Mouse (Mus musculus): Measurements from ENCODE around the gene Lrp8.

Lrp8 gene

GRCm38 (mm10) chr4:107808655-107809054, 6.6 kb downstream of the Lrp8 start:
- in situ Hi-C loops (cut with MseI, MboI): no loop called here

GRCm38 (mm10) chr4:107811006-107811405, 8.9 kb downstream of the Lrp8 start:
- in situ Hi-C loops (cut with MseI, MboI): no loop called here

- in situ Hi-C loops (cut with MseI, MboI): no loop called here
These were observed 9.8 kb downstream of the Lrp8 start for GRCm38 (mm10) chr4:107811716-107812330.

GRCm38 (mm10) chr4:107812336-107812735, 10.3 kb downstream of the Lrp8 start:
- in situ Hi-C loops (cut with MseI, MboI): no loop called here

GRCm38 (mm10) chr4:107816459-107816858, 14.4 kb downstream of the Lrp8 start:
- in situ Hi-C loops (cut with MseI, MboI): no loop called here

- in situ Hi-C loops (cut with MseI, MboI): no loop called here
These were observed 15.4 kb downstream of the Lrp8 start for GRCm38 (mm10) chr4:107817463-107817862.

- in situ Hi-C loops (cut with MseI, MboI): no loop called here
These were observed 18.1 kb downstream of the Lrp8 start for GRCm38 (mm10) chr4:107819990-107820719.

DNA sequence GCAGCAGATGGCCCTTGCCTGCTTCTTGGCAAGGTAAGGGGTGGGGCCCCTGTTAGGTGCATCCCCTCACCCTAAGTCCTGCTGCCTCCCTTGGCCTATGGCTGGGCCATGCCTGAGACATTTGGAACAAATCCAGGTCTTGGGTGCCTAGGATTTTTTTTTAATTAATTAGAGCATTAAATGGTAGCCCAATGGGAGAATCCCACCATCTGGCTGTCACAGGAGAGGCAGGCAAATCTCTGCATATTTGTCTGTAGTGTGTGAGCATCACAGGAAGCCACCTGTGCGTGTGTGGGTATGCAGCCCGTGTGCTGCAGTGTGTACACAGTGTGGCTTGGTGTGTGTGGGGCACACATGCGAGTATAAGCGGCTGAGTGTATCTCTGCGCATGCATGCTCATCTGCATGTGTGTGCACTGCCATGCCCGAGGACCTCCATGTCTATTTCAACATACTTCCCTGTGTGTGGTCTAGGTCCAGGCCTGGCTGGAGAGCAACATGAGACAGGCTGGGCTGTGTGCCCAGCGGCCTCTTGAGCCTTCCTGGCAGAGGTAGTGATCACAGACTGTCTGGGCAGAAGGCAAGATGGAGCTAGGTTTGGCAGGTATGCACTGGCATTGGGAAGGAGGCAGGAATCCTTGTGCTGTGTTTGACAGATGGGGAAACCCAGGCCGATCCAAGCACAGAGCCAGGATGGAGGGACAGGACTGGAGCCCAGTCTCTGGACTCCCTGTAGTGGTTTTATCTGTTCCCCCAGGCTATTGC, 19.0 kb downstream of the Lrp8 start:
- in situ Hi-C loops (cut with MseI, MboI): no loop called here

DNA sequence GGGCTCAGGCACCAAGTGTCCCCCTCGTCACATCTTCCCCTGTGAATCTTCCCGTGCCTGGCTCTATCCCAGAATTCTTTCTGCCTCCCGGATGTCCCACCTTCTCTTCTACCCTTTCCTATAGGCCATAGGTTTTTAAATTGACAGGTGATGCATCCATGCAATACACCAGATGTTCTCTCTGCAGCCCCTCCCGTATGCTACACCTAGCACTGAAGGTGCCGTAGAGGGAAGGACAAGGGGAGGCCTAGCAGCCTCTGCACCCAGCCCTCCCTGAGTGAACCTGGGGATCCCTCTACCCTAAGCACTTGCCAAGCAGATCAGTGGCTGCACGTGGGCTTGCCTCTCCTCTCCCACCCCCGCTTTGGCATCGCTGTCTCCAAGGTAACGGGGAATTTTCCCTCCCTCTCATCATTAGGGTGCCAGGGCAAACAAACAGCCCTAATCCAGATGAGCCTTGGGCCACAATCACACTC, 20.9 kb downstream of the Lrp8 start:
- in situ Hi-C loops (cut with MseI, MboI): no loop called here

GRCm38 (mm10) chr4:107823511-107823910, 21.4 kb downstream of the Lrp8 start:
- in situ Hi-C loops (cut with MseI, MboI): no loop called here

DNA sequence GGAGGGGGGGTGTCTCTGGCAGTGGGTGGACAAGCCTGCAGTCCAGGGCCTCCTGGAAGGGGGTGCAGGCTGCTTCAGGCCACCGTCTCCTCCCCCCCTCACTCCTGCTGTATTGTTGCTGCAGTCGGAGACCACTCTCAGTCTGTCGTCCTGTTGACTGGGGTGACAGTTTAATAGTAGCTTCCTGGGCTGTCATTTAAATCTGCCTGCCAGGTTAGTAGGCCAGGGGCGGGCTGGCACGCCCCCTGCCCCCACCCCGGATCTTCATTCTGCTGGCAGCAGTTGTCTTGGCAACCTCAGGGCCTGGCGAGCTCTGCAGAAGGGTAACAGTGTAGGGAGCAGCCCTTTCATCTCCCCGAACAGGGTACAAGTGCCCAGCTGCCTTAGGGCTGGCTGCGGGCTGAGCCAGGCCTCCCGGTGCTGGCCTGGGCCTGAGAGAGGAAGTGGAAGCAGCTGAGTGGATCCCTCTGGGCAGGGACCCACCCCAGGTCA, 26.7 kb downstream of the Lrp8 start:
- in situ Hi-C loops (cut with MseI, MboI): no loop called here

GRCm38 (mm10) chr4:107829675-107830074, 27.6 kb downstream of the Lrp8 start:
- in situ Hi-C loops (cut with MseI, MboI): no loop called here

DNA sequence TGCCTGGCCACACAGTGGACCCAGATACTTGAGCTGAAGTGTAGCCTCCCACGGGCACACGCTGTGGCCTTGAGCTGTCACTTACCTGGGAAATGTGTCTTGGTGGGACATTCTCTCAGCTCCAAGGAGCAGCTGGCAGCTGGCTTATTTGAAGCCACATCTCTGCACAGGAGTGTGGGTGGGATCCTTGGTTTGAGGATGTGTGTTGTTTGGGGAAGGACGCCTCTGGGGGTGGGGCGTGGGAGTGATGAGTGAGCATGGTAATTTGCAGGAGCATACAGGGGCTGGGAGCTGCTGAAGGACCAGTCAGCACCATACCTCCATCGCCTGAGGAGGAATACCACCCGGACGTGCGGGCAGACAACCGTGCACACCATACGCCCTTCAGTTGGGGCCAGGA, 28.1 kb downstream of the Lrp8 start:
- in situ Hi-C loops (cut with MseI, MboI): no loop called here

DNA sequence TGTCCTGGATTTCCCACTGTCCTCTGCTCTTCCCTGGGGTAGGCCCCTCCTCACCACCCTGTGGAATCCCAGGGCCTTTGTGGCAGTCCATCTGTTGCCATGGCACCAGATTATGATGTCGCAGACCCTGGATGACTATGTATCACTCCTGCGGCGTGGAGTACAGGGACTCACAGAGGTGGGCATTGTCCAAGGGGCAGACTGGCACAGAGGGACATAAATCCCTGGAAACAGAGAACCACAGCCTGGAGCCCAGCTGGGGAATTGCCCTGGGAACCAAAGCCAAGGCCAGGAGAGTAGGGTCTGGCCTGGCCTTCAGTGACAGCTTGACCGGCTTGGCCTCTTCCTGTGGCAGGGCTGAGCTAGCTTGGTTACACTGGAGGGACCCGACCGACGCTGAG, 28.8 kb downstream of the Lrp8 start:
- in situ Hi-C loops (cut with MseI, MboI): no loop called here

DNA sequence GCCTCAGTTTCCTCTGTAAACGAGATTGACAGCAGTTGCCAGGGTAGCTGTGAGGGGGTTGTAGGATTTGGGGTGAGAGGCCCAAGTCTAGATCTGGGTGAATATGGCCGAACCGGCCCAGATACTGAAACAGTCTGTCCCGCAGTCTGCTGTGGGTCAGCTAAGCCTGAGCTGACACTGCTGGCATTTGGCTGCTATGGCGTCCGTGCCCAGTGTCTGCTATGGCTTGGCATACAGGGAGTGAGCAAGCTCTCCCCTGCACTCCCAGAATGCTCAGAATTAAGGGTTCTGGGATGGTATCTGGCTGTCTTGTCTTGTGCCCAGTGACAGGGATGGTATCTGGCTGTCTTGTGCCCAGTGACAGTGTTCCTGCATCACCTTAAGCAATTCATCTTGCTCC, 29.6 kb downstream of the Lrp8 start:
- in situ Hi-C loops (cut with MseI, MboI): no loop called here

- in situ Hi-C loops (cut with MseI, MboI): no loop called here
These were observed 31.5 kb downstream of the Lrp8 start for GRCm38 (mm10) chr4:107833525-107833924.

DNA sequence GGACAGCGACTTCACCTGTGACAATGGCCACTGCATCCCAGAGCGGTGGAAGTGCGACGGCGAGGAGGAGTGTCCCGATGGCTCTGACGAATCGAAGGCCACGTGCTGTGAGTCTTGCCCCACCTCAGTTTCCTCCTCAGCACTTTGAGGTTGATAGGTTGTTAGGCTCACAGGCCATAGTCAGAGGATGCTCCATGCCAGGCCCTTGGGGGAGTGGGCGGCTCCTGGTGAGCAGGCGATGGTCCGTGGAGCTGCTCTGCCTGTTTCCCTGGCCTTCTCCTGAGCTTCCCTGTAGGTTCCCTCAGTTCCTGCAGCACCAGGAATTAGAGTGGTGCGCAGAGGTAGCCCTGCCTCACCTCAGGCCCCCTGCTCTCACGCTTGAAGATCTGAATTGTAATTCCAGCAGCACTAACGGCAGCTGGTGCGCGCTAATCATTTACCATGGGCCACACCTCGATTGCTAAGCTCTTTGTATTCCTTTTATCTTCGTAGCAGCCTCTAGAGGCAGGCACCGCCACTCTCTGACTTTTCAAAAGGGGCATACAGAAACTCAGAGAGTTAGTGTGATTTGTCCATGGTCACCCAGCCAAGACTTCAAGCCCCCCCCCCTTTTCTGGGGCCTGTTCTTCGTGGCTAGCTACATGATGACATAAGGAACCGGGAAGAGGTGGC, 32.7 kb downstream of the Lrp8 start:
- in situ Hi-C loops (cut with MseI, MboI): loop anchor here (5.0 kb wide), 2 partner anchors 92 to 97 kb away; no protein-coding TSS in a partner anchor

DNA sequence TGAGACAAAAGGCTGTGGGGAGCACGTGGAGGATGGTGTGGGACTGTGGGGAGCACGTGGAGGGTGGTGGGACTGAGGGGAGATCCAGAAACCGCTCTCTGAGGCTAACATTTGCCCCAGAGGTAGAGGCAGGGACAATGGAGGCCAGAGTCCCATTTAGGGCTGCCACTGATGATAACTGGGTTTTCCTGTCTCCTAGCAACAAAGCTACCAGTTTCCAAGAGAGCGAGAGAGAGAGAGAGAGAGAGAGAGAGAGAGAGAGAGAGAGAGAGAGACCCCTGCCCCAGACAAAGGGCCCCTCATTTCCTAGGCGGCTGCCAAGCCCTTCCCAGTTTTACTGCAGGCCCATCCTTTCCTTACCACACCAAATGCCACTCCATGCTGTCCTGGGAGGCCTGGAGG, 33.4 kb downstream of the Lrp8 start:
- in situ Hi-C loops (cut with MseI, MboI): loop anchor here (5.0 kb wide), 2 partner anchors 93 to 98 kb away; no protein-coding TSS in a partner anchor

DNA sequence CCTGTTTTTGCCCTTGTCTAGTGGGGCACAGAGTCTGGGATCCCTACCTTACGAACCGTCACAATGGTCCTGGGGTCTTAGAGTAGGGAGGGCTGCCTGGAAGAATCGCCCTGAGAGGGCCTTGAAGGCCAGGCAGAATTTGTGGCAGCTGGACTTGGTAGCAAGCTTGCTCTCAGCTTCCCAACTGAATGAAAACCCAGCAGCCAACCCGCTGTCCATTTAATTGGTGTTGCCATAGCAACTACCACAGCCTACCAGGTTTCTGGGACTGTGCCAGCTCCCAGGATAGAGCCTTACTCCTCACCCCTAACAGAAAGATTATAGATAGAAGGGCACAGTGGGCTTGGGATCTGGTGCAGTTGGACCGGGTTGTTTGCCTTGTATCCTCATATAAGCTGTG, 34.7 kb downstream of the Lrp8 start:
- in situ Hi-C loops (cut with MseI, MboI): loop anchor here (5.0 kb wide), 2 partner anchors 94 to 99 kb away; no protein-coding TSS in a partner anchor

GRCm38 (mm10) chr4:107837910-107838309, 35.8 kb downstream of the Lrp8 start:
- in situ Hi-C loops (cut with MseI, MboI): loop anchor here (5.0 kb wide), 2 partner anchors 96 to 101 kb away; no protein-coding TSS in a partner anchor

GRCm38 (mm10) chr4:107843687-107844086, 41.6 kb downstream of the Lrp8 start:
- in situ Hi-C loops (cut with MseI, MboI): no loop called here

- in situ Hi-C loops (cut with MseI, MboI): no loop called here
These were observed 42.9 kb downstream of the Lrp8 start for GRCm38 (mm10) chr4:107844971-107845370.
